Mouse (Mus musculus): Measurements from ENCODE around the gene Scyl3. TPM values are rescaled to one million over a fixed set of nuclear protein-coding genes. Genes with fewer than 3 reads are reported as not detected.

Scyl3 gene
- total RNA-seq, 1 experiment, result 13.0 TPM

DNA sequence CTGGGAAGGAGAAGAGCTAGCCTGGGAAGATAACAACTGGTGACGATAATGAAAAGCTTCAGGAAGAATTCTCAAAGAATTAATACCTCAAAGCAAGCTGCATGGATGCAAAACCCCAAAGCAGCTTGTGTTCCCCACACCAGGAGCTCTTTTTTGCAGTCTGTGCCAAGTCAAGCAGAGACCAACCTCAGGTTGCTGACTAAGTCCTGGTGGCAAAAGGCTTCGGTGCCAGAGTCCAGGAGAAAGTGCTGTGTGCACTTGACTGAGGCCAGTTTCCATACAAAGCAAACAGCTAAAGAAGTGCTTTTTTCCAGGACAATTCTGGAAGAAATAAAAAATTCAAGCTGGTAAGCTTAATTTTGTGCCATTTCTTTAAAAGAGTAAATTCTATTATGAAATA, 24.5 kb downstream of the Scyl3 start:
- no peaks in the 10 kb centered on the region for H3K4me1 ChIP-seq (ENCODE audit: control insufficient read depth in 2 of 2, insufficient read depth in 2 of 2, low read length in 2 of 2, poor library complexity in 1 of 2)
- H3K27ac ChIP-seq (ENCODE audit: insufficient read depth, low read depth, low read length, poor library complexity, severe bottlenecking), result no peak overlapping the region
- no peaks in the 10 kb centered on the region for H3K9me3 ChIP-seq (ENCODE audit: control insufficient read depth, insufficient read depth, low read depth, low read length)
- peaks cover 27% of the 10 kb centered on the region for H3K36me3 ChIP-seq (ENCODE audit: control insufficient read depth, insufficient read depth, low read length, poor library complexity, severe bottlenecking)
- TF ChIP-seq HCFC1 (IDR thresholded peaks at IDR 0.05; ENCODE audit: borderline replicate concordance, insufficient read depth, low read length) (no peak), ZC3H11A (IDR thresholded peaks at IDR 0.05; ENCODE audit: borderline replicate concordance, low read depth, low read length) (no peak), ZNF384 (IDR thresholded peaks at IDR 0.05; ENCODE audit: low read depth, low read length) (no peak), CHD2 (IDR thresholded peaks at IDR 0.05; ENCODE audit: low read depth, low read length) (no peak)
- in situ Hi-C loops (cut with MboI; ENCODE audit: low sequenced_read_pairs in 2 of 2, unreplicated experiment in 2 of 2), result no loop called here
- no peak overlapping the region for H3K4me3 ChIP-seq (ENCODE audit: insufficient read depth in 1 of 2, low read depth in 1 of 2, low read length in 2 of 2, poor library complexity in 1 of 2, severe bottlenecking in 1 of 2)
- DNase-seq (ENCODE audit: low read depth, low spot score), result no peak
- H3K9ac ChIP-seq (ENCODE audit: insufficient read depth, low read depth, low read length, poor library complexity, severe bottlenecking), result no peak overlapping the region

DNA sequence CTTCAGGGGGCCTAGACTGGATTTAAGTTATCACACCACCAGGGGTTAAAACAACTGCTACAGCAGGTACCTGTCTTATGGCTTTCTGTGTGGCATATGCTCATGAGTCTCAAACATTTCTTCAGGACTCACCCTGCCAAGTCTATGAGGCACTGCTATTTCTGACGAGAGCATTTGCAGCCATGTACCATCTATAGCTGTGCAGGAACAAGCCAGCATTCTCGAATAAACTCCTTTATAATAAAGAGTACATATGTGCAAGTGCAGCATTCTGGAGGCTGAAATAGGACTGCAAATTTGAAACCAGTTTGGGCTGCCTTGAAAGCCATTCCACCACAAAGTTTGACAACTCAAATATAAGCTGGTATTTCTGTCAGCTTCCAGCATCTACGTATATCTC, 29.1 kb downstream of the Scyl3 start:
- Histone ChIP-seq H3K4me1 (ENCODE audit: control insufficient read depth in 2 of 2, insufficient read depth in 2 of 2, low read length in 2 of 2, poor library complexity in 1 of 2) (no peaks in the 10 kb centered on the region), H3K36me3 (ENCODE audit: control insufficient read depth, insufficient read depth, low read length, poor library complexity, severe bottlenecking) (peaks cover 17% of the 10 kb centered on the region), H3K4me3 (ENCODE audit: insufficient read depth in 1 of 2, low read depth in 1 of 2, low read length in 2 of 2, poor library complexity in 1 of 2, severe bottlenecking in 1 of 2) (no peak overlapping the region), H3K9ac (ENCODE audit: insufficient read depth, low read depth, low read length, poor library complexity, severe bottlenecking) (no peak overlapping the region), H3K27ac (ENCODE audit: insufficient read depth, low read depth, low read length, poor library complexity, severe bottlenecking) (no peak overlapping the region), H3K9me3 (ENCODE audit: control insufficient read depth, insufficient read depth, low read depth, low read length) (no peaks in the 10 kb centered on the region)
- no peak for TF ChIP-seq MAFK (IDR thresholded peaks at IDR 0.05; ENCODE audit: insufficient read depth, low read depth, low read length)
- no peak for TF ChIP-seq CHD2 (IDR thresholded peaks at IDR 0.05; ENCODE audit: low read depth, low read length)
- TF ChIP-seq ZNF384 (IDR thresholded peaks at IDR 0.05; ENCODE audit: low read depth, low read length), result no peak
- no peak for TF ChIP-seq HCFC1 (IDR thresholded peaks at IDR 0.05; ENCODE audit: borderline replicate concordance, insufficient read depth, low read length)
- TF ChIP-seq ZC3H11A (IDR thresholded peaks at IDR 0.05; ENCODE audit: borderline replicate concordance, low read depth, low read length), result no peak
- in situ Hi-C loops (cut with MboI; ENCODE audit: low sequenced_read_pairs in 2 of 2, unreplicated experiment in 2 of 2), result no loop called here
- DNase-seq (ENCODE audit: low read depth, low spot score), result no peak

GRCm38 (mm10) chr1:163964008-163964689, 35.2 kb downstream of the Scyl3 start:
- Histone ChIP-seq H3K9ac (ENCODE audit: insufficient read depth, low read depth, low read length, poor library complexity, severe bottlenecking) (no peak overlapping the region), H3K9me3 (ENCODE audit: control insufficient read depth, insufficient read depth, low read depth, low read length) (no peaks in the 10 kb centered on the region), H3K36me3 (ENCODE audit: control insufficient read depth, insufficient read depth, low read length, poor library complexity, severe bottlenecking) (peaks cover 11% of the 10 kb centered on the region; the same call in 1 of the 2 replicates), H3K4me1 (ENCODE audit: control insufficient read depth in 2 of 2, insufficient read depth in 2 of 2, low read length in 2 of 2, poor library complexity in 1 of 2) (no peaks in the 10 kb centered on the region), H3K27ac (ENCODE audit: insufficient read depth, low read depth, low read length, poor library complexity, severe bottlenecking) (no peak overlapping the region), H3K4me3 (ENCODE audit: insufficient read depth in 1 of 2, low read depth in 1 of 2, low read length in 2 of 2, poor library complexity in 1 of 2, severe bottlenecking in 1 of 2) (no peak overlapping the region)
- TF ChIP-seq ZNF384 (IDR thresholded peaks at IDR 0.05; ENCODE audit: low read depth, low read length) (no peak), MAFK (IDR thresholded peaks at IDR 0.05; ENCODE audit: insufficient read depth, low read depth, low read length) (no peak), ZC3H11A (IDR thresholded peaks at IDR 0.05; ENCODE audit: borderline replicate concordance, low read depth, low read length) (no peak), CHD2 (IDR thresholded peaks at IDR 0.05; ENCODE audit: low read depth, low read length) (no peak), HCFC1 (IDR thresholded peaks at IDR 0.05; ENCODE audit: borderline replicate concordance, insufficient read depth, low read length) (no peak)
- in situ Hi-C loops (cut with MboI; ENCODE audit: low sequenced_read_pairs in 2 of 2, unreplicated experiment in 2 of 2), result no loop called here
- DNase-seq (ENCODE audit: low read depth, low spot score), result no peak

DNA sequence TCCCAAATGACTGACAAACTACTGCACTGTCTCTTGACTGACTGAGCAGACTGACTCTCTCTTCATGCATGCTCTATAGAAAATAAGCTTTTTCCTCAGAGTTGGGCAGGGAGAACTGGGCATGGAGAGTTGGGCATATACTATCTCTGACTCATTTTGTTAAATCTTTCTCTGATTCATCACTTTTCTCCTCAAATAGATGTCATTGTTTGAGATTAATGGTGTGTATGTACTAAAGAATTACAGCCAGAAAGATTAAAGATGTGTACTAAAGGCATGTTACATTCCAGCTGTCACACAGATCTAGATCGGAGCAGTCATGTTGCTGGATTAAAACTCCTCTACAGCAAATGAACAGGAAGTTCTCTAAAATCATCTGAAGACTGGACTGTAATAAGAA, 45.6 kb downstream of the Scyl3 start:
- no peak overlapping the region for H3K27ac ChIP-seq (ENCODE audit: insufficient read depth, low read depth, low read length, poor library complexity, severe bottlenecking)
- no peak for DNase-seq (ENCODE audit: low read depth, low spot score)
- H3K36me3 ChIP-seq (ENCODE audit: control insufficient read depth, insufficient read depth, low read length, poor library complexity, severe bottlenecking), result peaks cover 6% of the 10 kb centered on the region; the same call in 1 of the 2 replicates
- TF ChIP-seq HCFC1 (IDR thresholded peaks at IDR 0.05; ENCODE audit: borderline replicate concordance, insufficient read depth, low read length) (no peak), ZC3H11A (IDR thresholded peaks at IDR 0.05; ENCODE audit: borderline replicate concordance, low read depth, low read length) (no peak), CHD2 (IDR thresholded peaks at IDR 0.05; ENCODE audit: low read depth, low read length) (no peak), ZNF384 (IDR thresholded peaks at IDR 0.05; ENCODE audit: low read depth, low read length) (no peak), MAFK (IDR thresholded peaks at IDR 0.05; ENCODE audit: insufficient read depth, low read depth, low read length) (no peak)
- in situ Hi-C loops (cut with MboI; ENCODE audit: low sequenced_read_pairs in 2 of 2, unreplicated experiment in 2 of 2), result no loop called here
- no peak overlapping the region for H3K9ac ChIP-seq (ENCODE audit: insufficient read depth, low read depth, low read length, poor library complexity, severe bottlenecking)
- no peaks in the 10 kb centered on the region for H3K9me3 ChIP-seq (ENCODE audit: control insufficient read depth, insufficient read depth, low read depth, low read length)
- H3K4me3 ChIP-seq (ENCODE audit: insufficient read depth in 1 of 2, low read depth in 1 of 2, low read length in 2 of 2, poor library complexity in 1 of 2, severe bottlenecking in 1 of 2), result no peak overlapping the region
- H3K4me1 ChIP-seq (ENCODE audit: control insufficient read depth in 2 of 2, insufficient read depth in 2 of 2, low read length in 2 of 2, poor library complexity in 1 of 2), result no peaks in the 10 kb centered on the region
